Mouse (Mus musculus) heart, postnatal 0 days (tissue): ENCODE results near the gene Mtfp1. TPM values are rescaled to one million over a fixed set of nuclear protein-coding genes. Genes with fewer than 3 reads are reported as not detected.
"Not testable (repeated sequence)": the region's sequence is repeated elsewhere in the genome, so short reads cannot be mapped to it uniquely, and the experiment has no call there.

ENCODE experiments used
- ATAC-seq: fragments of 200-750 bp; cut with Nextera tagmentation; 2 replicates; pipeline ENCODE4 v1.8.0; 2017; ENCODE audit warnings: low read depth, moderate number of reproducible peaks, moderate library complexity; ENCODE audit not compliant: insufficient read depth
- DNase-seq: peaks from one replicate; pipeline ENCODE4 v3.0.0-alpha.2; 2016; ENCODE audit warnings: low spot score
- H3K27ac ChIP-seq: fragments of 300-500 bp; sonication (generic); 2 replicates; pipeline ENCODE4 v1.5.1; 2014; ENCODE audit warnings: low read depth, mild to moderate bottlenecking
- H3K27me3 ChIP-seq: fragments of 300-500 bp; sonication (generic); 2 replicates; pipeline ENCODE4 v1.6.1; 2014; ENCODE audit warnings: low read length, mixed read lengths; ENCODE audit not compliant: control insufficient read depth, insufficient read depth
- H3K36me3 ChIP-seq: fragments of 300-500 bp; sonication (generic); replicated peaks from 2 replicates; pipeline ENCODE4 v1.6.1; 2014; ENCODE audit warnings: low read length, mixed read lengths; ENCODE audit not compliant: control insufficient read depth, insufficient read depth
- H3K4me1 ChIP-seq: fragments of 300-500 bp; sonication (generic); 2 replicates; pipeline ENCODE4 v1.6.1; 2014; ENCODE audit warnings: antibody characterized with exemption; ENCODE audit not compliant: control insufficient read depth, insufficient read depth
- H3K4me2 ChIP-seq: fragments of 300-500 bp; sonication (generic); 2 replicates; pipeline ENCODE4 v1.6.1; 2014; ENCODE audit warnings: low read depth, mild to moderate bottlenecking, low read length, moderate library complexity
- H3K4me3 ChIP-seq: fragments of 300-500 bp; sonication (generic); 2 replicates; pipeline ENCODE4 v1.5.1; 2014; ENCODE audit warnings: low read depth, low read length
- H3K9ac ChIP-seq: fragments of 300-500 bp; sonication (generic); replicated peaks from 2 replicates; pipeline ENCODE4 v1.6.1; 2014; ENCODE audit warnings: low read depth, low read length, mixed read lengths
- H3K9me3 ChIP-seq: fragments of 300-500 bp; sonication (generic); replicated peaks from 2 replicates; pipeline ENCODE4 v1.6.1; 2016; ENCODE audit warnings: low read length; ENCODE audit not compliant: control insufficient read depth
- CTCF ChIP-seq: IDR thresholded peaks from 2 replicates; pipeline ENCODE4 v1.5.1; 2016; ENCODE audit warnings: antibody characterized with exemption, control low read depth, low read depth
- EP300 ChIP-seq: IDR thresholded peaks from 2 replicates; pipeline ENCODE4 v1.6.1; 2016; ENCODE audit warnings: antibody characterized with exemption, low read depth
- WGBS: fragments of 180-500 bp; shearing (Covaris S2); extraction: QIAGEN DNeasy Blood & Tissue Kit; methylation state at CpG from one replicate; pipeline ENCODE4 v1.1.7; 2014; 5-methylcytosine and 5-hydroxymethylcytosine counted together
- polyA plus RNA-seq: library from polyadenylated mRNA; unstranded; fragments of >200 nt; fragmentation: Nextera tagmentation; extraction: Ambion mirVana; gene quantifications from 2 replicates; pipeline ENCODE4 v1.2.1, GENCODE M21; 2015
- total RNA-seq: library from RNA; depleted of rRNA; stranded (reverse); fragments of >200 nt; gene quantifications from 2 replicates; pipeline ENCODE4 v1.2.3, GENCODE M21; 2014; ENCODE audit warnings: low replicate concordance

Gene Mtfp1
- total and polyA plus RNA-seq, 2 experiments from 2014 or later, result 57.8 to 64.0 TPM

GRCm38 (mm10) chr11:4118081-4118921 is 23.1 kb upstream of the Mtfp1 start:
- TF ChIP-seq EP300, result no peak
- no peak for TF ChIP-seq CTCF
- Histone ChIP-seq H3K9me3 (no peaks in the 10 kb centered on the region), H3K27ac (no peak overlapping the region)

GRCm38 (mm10) chr11:4117372-4118071 is 22.3 kb upstream of the Mtfp1 start:
- no peak for ATAC-seq
- TF ChIP-seq CTCF (peak; percentile 23), EP300 (no peak)
- Histone ChIP-seq H3K27ac (no peak overlapping the region), H3K9me3 (no peaks in the 10 kb centered on the region), H3K36me3 (no peaks in the 10 kb centered on the region), H3K4me3 (peak overlapping the region; percentile 53; the same call in 1 of the 2 replicates), H3K27me3 (peaks cover 11% of the 10 kb centered on the region; the same call in 1 of the 2 replicates), H3K4me1 (peaks cover 20% of the 10 kb centered on the region), H3K4me2 (peak overlapping the region; percentile 79), H3K9ac (no peak overlapping the region)
- WGBS, result 1% methylated on average over 3 of the region's 3 CpGs
- DNase-seq, result no peak

More at GRCm38 (mm10) chr11:4118081-4118921, 23.1 kb upstream of the Mtfp1 start:
- 2% methylated on average over 39 of the region's 41 CpGs for WGBS
- H3K4me3 ChIP-seq, result peak overlapping the region; percentile 53
- no peaks in the 10 kb centered on the region for H3K36me3 ChIP-seq
- peaks cover 11% of the 10 kb centered on the region; the same call in 1 of the 2 replicates for H3K27me3 ChIP-seq
- H3K4me2 ChIP-seq, result peak overlapping the region; percentile 79
- 0 out of 2 replicates have a peak overlapping the region, but pooled peaks have one; percentile 1 for H3K9ac ChIP-seq
- peak; percentile 18 for DNase-seq
- no peak for ATAC-seq
- peaks cover 20% of the 10 kb centered on the region for H3K4me1 ChIP-seq

- TF ChIP-seq EP300 (no peak), CTCF (no peak)
- Histone ChIP-seq H3K4me2 (no peak overlapping the region), H3K27me3 (peaks cover 11% of the 10 kb centered on the region; the same call in 1 of the 2 replicates), H3K4me3 (no peak overlapping the region), H3K9me3 (no peaks in the 10 kb centered on the region), H3K36me3 (no peaks in the 10 kb centered on the region), H3K4me1 (peaks cover 20% of the 10 kb centered on the region), H3K27ac (no peak overlapping the region), H3K9ac (no peak overlapping the region)
- ATAC-seq (0 out of 2 replicates have a peak, but pooled peaks have one; percentile 27), DNase-seq (no peak)
- WGBS, result 43% methylated on average over 11 of the region's 11 CpGs
These were observed 21.4 kb upstream of the Mtfp1 start for GRCm38 (mm10) chr11:4116458-4117141.

GRCm38 (mm10) chr11:4115407-4115806 is 20.2 kb upstream of the Mtfp1 start:
- no peak for ATAC-seq
- TF ChIP-seq EP300, result no peak
- no peak for TF ChIP-seq CTCF

GRCm38 (mm10) chr11:4114541-4114940 is 19.3 kb upstream of the Mtfp1 start:
- Histone ChIP-seq H3K27me3 (peaks cover 11% of the 10 kb centered on the region; the same call in 1 of the 2 replicates), H3K4me1 (peaks cover 17% of the 10 kb centered on the region)
- not testable (repeated sequence) for DNase-seq, ATAC-seq, H3K27ac ChIP-seq, H3K4me2 ChIP-seq, H3K36me3 ChIP-seq, H3K9me3 ChIP-seq, H3K9ac ChIP-seq, H3K4me3 ChIP-seq
- 74% methylated on average over 6 of the region's 6 CpGs for WGBS

More at GRCm38 (mm10) chr11:4115407-4115806, 20.2 kb upstream of the Mtfp1 start:
- WGBS, result 89% methylated on average over 4 of the region's 4 CpGs
- Histone ChIP-seq H3K4me1 (peaks cover 20% of the 10 kb centered on the region), H3K9ac (no peak overlapping the region), H3K27me3 (peaks cover 11% of the 10 kb centered on the region; the same call in 1 of the 2 replicates), H3K4me3 (no peak overlapping the region), H3K9me3 (no peaks in the 10 kb centered on the region), H3K4me2 (no peak overlapping the region), H3K36me3 (no peaks in the 10 kb centered on the region), H3K27ac (no peak overlapping the region)
- DNase-seq, result no peak
